Mouse (Mus musculus): ENCODE measurements around the gene Fkbpl.

The Fkbpl gene

GRCm38 (mm10) chr17:34670235-34670634 lies 25.7 kb downstream of the Fkbpl start, which contains the start of gene Tnxb:
Tnxb (plus strand) TSS chr17:34670535.
- no peak for DNase-seq

- no peak for DNase-seq
These were observed 26.8 kb downstream of the Fkbpl start for GRCm38 (mm10) chr17:34671151-34672066.

DNA sequence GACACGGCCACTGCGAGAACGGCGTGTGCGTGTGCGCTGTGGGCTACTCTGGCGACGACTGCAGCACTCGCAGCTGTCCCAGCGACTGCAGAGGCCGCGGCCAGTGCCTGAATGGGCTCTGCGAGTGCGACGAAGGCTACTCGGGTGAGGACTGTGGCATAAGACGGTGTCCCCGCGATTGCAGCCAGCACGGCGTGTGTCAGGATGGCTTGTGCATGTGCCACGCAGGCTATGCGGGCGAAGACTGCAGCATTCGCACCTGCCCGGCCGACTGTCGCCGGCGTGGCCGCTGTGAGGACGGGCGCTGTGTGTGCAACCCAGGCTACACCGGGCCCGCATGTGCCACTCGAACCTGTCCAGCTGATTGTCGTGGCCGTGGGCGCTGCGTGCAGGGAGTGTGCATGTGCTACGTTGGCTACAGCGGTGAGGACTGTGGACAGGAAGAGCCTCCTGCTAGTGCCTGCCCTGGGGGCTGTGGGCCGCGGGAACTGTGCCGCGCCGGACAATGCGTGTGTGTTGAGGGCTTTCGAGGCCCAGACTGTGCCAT lies 27.8 kb downstream of the Fkbpl start:
- DNase-seq, result peak; percentile 91

- DNase-seq, result peak; percentile 91
These were observed 28.6 kb downstream of the Fkbpl start for GRCm38 (mm10) chr17:34673139-34673538.

GRCm38 (mm10) chr17:34674524-34675204 lies 30.1 kb downstream of the Fkbpl start:
- peak; percentile 90 for DNase-seq

- DNase-seq, result peak; percentile 90
These were observed 30.9 kb downstream of the Fkbpl start for GRCm38 (mm10) chr17:34675205-34676092.

DNA sequence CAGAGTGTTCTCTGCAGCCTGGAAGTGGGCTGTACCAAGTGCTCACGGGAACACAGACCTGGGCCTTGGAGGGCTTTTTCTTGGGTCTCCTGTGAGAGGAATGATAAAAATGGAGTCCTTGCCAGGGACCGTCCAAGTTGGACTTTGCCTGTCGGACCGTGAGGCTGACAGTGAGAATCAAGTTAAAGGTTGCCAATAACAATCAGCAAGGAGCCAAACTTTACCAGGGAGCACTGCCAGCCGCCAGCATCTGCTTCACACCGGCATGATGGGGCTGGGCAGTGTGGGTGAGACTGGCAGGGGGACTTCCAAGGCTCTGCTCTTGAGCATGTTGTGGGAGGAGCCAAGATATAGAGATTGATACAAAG lies 31.5 kb downstream of the Fkbpl start:
- no peak for DNase-seq

- peak; percentile 98 for DNase-seq
These were observed 32.1 kb downstream of the Fkbpl start for GRCm38 (mm10) chr17:34676671-34677070.

- DNase-seq, result peak; percentile 94
These were observed 35.6 kb downstream of the Fkbpl start for GRCm38 (mm10) chr17:34680191-34680590.

DNA sequence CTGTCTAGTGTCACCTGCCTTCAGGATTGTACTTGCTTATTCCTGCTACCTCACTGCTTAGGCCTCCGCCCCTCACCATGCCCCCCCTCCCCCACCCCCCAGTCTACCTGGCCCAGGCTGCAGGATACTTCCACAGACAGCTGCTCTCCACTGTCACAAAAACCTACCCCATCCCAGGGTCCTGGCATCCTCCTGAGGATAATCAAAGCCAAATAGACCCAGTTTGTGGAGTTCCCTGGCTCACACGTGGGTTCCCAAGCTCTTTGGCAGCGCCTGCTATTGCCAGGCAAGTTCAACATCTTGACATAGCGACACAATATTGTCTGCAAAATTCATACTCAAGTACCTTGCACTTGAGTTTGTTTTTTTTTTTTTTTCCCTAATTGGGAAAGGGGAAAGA lies 36.1 kb downstream of the Fkbpl start:
- DNase-seq, result peak; percentile 91

DNA sequence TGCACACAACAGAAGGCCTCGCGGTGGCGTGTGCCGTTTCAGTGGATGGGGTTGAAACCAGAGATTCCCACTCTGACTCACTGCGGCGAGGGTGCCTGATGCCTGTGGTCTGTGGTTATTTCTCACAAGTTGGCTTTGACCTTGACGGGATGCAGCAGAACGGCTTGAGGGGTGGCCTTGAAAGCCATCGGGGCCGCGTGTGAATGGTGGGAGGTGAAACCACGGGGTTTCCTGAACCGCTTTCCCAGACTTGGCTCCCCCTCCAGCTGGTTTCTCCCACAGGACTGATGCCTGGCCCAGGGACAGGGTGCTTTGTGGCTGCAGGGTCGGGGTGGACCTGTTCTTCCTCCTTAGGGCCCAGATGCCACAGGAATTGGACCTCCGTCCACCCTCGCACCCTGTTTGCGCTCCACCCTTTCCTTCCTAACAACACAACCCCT lies 36.6 kb downstream of the Fkbpl start:
- peak; percentile 99 for DNase-seq

DNA sequence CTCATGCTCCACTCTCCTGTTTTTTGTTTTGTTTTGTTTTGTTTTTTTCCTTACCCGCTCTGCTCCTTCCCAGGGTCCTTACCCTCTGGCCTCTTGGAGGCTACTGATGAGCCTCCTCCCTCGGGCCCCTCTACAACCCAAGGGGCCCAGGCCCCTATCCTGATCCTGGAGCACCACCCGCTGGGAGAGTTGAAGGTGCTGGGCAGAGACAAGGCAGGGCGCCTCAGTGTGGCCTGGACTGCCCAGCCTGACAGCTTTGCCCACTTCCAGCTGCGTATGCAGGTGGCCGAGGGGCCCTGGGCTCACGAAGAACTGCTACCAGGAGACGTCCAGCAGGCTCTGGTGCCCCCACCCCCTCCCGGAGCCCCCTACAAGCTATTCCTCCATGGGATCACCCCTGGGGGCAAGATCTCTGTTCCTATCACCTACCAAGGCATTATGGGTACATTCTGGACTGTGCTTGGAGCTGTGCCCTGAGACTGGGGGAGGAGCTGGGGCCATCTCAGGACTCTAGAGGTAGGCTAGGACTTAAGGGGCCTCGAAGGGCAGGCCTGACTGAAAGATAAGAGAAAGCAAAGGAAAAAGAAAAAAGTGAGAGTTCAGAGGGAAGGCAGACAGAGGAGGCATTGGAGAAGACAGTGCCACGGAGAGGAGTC lies 37.4 kb downstream of the Fkbpl start:
- DNase-seq, result peak; percentile 96

DNA sequence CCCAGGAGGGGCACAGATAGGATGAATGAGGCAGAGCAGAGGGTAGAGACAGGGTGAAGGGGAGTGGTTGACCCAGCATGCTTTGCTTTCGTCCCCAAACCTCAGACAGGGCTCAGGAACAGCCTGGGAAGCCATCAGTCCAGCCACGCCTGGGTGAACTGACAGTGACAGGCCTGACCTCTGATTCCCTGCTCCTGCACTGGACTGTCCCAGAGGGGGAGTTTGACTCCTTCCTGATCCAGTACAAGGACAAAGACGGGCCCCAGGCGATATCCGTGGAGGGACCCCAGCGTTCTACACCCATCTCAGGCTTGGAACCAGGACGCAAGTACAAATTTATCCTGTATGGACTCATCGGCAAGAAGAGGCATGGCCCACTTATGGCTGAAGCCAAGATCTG lies 38.6 kb downstream of the Fkbpl start:
- DNase-seq, result peak; percentile 96

- DNase-seq, result peak; percentile 92
These were observed 39.2 kb downstream of the Fkbpl start for GRCm38 (mm10) chr17:34683686-34684220.

GRCm38 (mm10) chr17:34684253-34684893 lies 39.8 kb downstream of the Fkbpl start:
- peak; percentile 98 for DNase-seq

DNA sequence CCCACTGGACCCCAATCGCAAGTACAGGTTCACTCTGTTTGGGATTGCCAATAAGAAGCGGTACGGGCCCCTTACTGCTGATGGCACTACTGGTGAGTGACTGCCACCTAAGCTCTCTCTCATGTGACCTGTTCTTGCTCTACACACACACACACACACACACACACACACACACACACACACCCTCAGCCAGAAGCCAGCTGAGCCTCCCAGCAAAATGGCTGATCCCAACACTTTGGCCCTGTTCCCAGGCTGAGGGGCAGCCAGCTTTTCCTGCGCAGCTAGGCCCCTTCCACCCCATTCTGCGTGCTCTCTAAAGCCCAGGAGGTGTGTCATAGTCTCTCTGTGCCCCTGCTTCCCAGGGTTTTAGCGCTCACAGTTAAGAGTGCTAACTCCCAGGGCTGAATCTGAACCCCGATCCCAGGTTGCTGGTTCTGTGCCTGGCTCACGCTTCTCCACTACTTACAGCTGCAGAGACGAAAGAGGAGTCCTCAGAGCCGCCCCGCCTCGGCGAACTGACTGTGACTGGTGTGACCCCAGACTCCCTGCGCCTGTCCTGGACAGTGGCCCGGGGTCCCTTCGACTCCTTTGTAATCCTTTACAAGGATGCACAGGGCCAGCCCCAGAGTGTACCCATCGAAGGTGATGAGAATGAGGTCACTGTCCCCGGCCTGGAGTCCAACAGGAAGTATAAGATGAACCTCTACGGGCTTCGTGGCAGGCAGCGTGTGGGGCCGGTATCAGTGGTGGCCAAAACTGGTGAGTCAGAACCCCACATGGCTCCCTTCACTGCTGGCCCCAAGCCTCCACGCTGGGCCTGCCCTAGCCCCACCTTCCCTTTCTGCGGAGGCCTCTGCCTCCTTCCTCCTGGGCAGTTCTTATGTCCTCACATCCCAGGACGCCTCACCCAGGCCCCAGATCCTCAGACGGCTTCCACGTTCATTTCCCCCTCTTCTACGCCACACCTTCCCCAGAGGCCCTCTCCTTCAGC lies 40.9 kb downstream of the Fkbpl start:
- DNase-seq, result peak; percentile 98

GRCm38 (mm10) chr17:34688889-34689288 lies 44.3 kb downstream of the Fkbpl start:
- DNase-seq, result peak; percentile 92

GRCm38 (mm10) chr17:34690458-34690857 lies 45.9 kb downstream of the Fkbpl start:
- DNase-seq, result peak; percentile 99

- peak; percentile 99 for DNase-seq
These were observed 48.3 kb downstream of the Fkbpl start for GRCm38 (mm10) chr17:34692906-34693305.

Measured in heart, adult 11 months (tissue).